Mouse (Mus musculus) CH12.LX (cell line): ENCODE data around the gene Inpp5d. TPM values are rescaled to one million over a fixed set of nuclear protein-coding genes. Genes with fewer than 3 reads are reported as not detected.

ENCODE experiments used
- DNase-seq: peaks from one replicate; pipeline ENCODE4 v3.0.0-alpha.2; 2013; ENCODE audit errors: extremely low read depth
- H3K27ac ChIP-seq: 2 replicates; pipeline ENCODE4 v1.5.1; 2012; ENCODE audit warnings: low read depth, mild to moderate bottlenecking, control low read depth, moderate library complexity; ENCODE audit not compliant: insufficient read depth
- H3K27me3 ChIP-seq: replicated peaks from 2 replicates; pipeline ENCODE3; 2012; ENCODE audit warnings: inconsistent platforms
- H3K36me3 ChIP-seq, 2 experiments: replicated peaks in 1 of 2; 2 replicates each; pipeline versions ENCODE3 to v1.6.1; 2012; ENCODE audit warnings: inconsistent platforms in 1 of 2, low read length in 1 of 2, mild to moderate bottlenecking in 1 of 2, mixed read lengths in 1 of 2, moderate library complexity in 1 of 2; ENCODE audit not compliant: control insufficient read depth in 1 of 2, insufficient read depth in 1 of 2
- H3K4me1 ChIP-seq, 2 experiments: 2 replicates each; pipeline ENCODE4 v1.6.1; 2012; ENCODE audit warnings: inconsistent platforms in 1 of 2, moderate library complexity in 1 of 2; ENCODE audit not compliant: insufficient read depth in 2 of 2, control insufficient read depth in 1 of 2
- H3K4me2 ChIP-seq: 2 replicates; pipeline ENCODE4 v1.6.1; 2012; ENCODE audit warnings: low read depth, mild to moderate bottlenecking, control low read depth; ENCODE audit not compliant: poor library complexity, insufficient read depth, severe bottlenecking
- H3K4me3 ChIP-seq, 3 experiments: fragments of 150-350 bp in 1 of 3; sonication (generic) in 1 of 3; replicated peaks in 1 of 3; 2 replicates each; pipeline versions ENCODE3 to v1.5.1; 2011 to 2012; ENCODE audit warnings: low read depth in 2 of 3, low read length in 2 of 3, mild to moderate bottlenecking in 2 of 3, moderate library complexity in 2 of 3, control low read depth in 1 of 3, improper control_type of control experiment in 1 of 3, inconsistent platforms in 1 of 3, mixed read lengths in 1 of 3; ENCODE audit not compliant: poor library complexity in 1 of 3
- H3K79me2 ChIP-seq: replicated peaks from 2 replicates; pipeline ENCODE4 v1.6.1; 2012; ENCODE audit warnings: mild to moderate bottlenecking, moderate library complexity; ENCODE audit not compliant: control insufficient read depth, poor library complexity, insufficient read depth, severe bottlenecking; ENCODE audit errors: extremely low read depth
- H3K9ac ChIP-seq: 2 replicates; pipeline ENCODE4 v1.6.1; 2012; ENCODE audit warnings: low read depth, mild to moderate bottlenecking, control low read depth, moderate library complexity; ENCODE audit not compliant: insufficient read depth
- H3K9me3 ChIP-seq: replicated peaks from 2 replicates; pipeline ENCODE3; 2012; ENCODE audit warnings: low read length, inconsistent platforms, mixed read lengths
- BHLHE40 ChIP-seq: IDR thresholded peaks from 2 replicates; pipeline ENCODE4 v1.6.1; 2011; ENCODE audit warnings: mild to moderate bottlenecking, low read depth, low read length, improper control_type of control experiment
- CHD2 ChIP-seq: IDR thresholded peaks from 2 replicates; pipeline ENCODE4 v1.6.1; 2011; ENCODE audit warnings: low read length, improper control_type of control experiment
- CTCF ChIP-seq, 2 experiments: IDR thresholded peaks in 1 of 2; conservative IDR thresholded peaks in 1 of 2; 2 replicates each; pipeline ENCODE4 v1.5.1; 2011 to 2012; ENCODE audit warnings: low read depth in 2 of 2, low read length in 2 of 2, improper control_type of control experiment in 1 of 2, inconsistent platforms in 1 of 2, mild to moderate bottlenecking in 1 of 2, moderate library complexity in 1 of 2
- EP300 ChIP-seq: IDR thresholded peaks from 2 replicates; pipeline ENCODE4 v1.6.1; 2011; ENCODE audit warnings: low read length, improper control_type of control experiment
- ETS1 ChIP-seq: conservative IDR thresholded peaks from 2 replicates; pipeline ENCODE4 v1.6.1; 2012; ENCODE audit warnings: low read depth, mild to moderate bottlenecking, inconsistent platforms, low read length, improper control_type of control experiment, moderate library complexity
- GABPA ChIP-seq: IDR thresholded peaks from 2 replicates; pipeline ENCODE4 v1.6.1; 2012; ENCODE audit warnings: low read depth, low read length, improper control_type of control experiment, inconsistent platforms; ENCODE audit not compliant: insufficient replicate concordance
- IRF4 ChIP-seq: IDR thresholded peaks from 2 replicates; pipeline ENCODE4 v1.6.1; 2014; ENCODE audit warnings: low read depth, mild to moderate bottlenecking, inconsistent platforms, low read length, improper control_type of control experiment
- JUN ChIP-seq: IDR thresholded peaks from 2 replicates; pipeline ENCODE4 v1.6.1; 2011; ENCODE audit warnings: low read depth, mild to moderate bottlenecking, low read length, improper control_type of control experiment, moderate library complexity; ENCODE audit not compliant: insufficient read depth
- JUND ChIP-seq: conservative IDR thresholded peaks from 2 replicates; pipeline ENCODE4 v1.6.1; 2011; ENCODE audit warnings: low read depth, low read length, improper control_type of control experiment
- MAX ChIP-seq: IDR thresholded peaks from 2 replicates; pipeline ENCODE4 v1.6.1; 2011; ENCODE audit warnings: low read length, improper control_type of control experiment
- MAZ ChIP-seq: IDR thresholded peaks from 2 replicates; pipeline ENCODE4 v1.6.1; 2012; ENCODE audit warnings: low read depth, mild to moderate bottlenecking, inconsistent platforms, low read length, improper control_type of control experiment, moderate library complexity
- MEF2A ChIP-seq: IDR thresholded peaks from 2 replicates; pipeline ENCODE4 v1.6.1; 2014; ENCODE audit warnings: low read depth, mild to moderate bottlenecking, inconsistent platforms, low read length, improper control_type of control experiment, borderline replicate concordance
- RAD21 ChIP-seq: IDR thresholded peaks from 2 replicates; pipeline ENCODE4 v1.6.1; 2011; ENCODE audit warnings: low read depth, mild to moderate bottlenecking, low read length, improper control_type of control experiment, moderate library complexity
- SMC3 ChIP-seq: IDR thresholded peaks from 2 replicates; pipeline ENCODE4 v1.6.1; 2011; ENCODE audit warnings: low read depth, low read length, improper control_type of control experiment
- USF2 ChIP-seq: conservative IDR thresholded peaks from 2 replicates; pipeline ENCODE4 v1.6.1; 2011; ENCODE audit warnings: low read depth, low read length, improper control_type of control experiment
- ZNF384 ChIP-seq: IDR thresholded peaks from 2 replicates; pipeline ENCODE4 v1.6.1; 2012; ENCODE audit warnings: low read depth, low read length, improper control_type of control experiment, inconsistent platforms
- dilution Hi-C: fragments of 300-500 bp; cut with MboI; formaldehyde crosslinking; loops from 2 replicates; pipeline ENCODE4 v1.14.3; 2020; ENCODE audit warnings: low sequenced_read_pairs; ENCODE audit not compliant: extremely low pct_unique_long_range_greater_than_20kb, extremely low pct_ligation_motif_present
- in situ Hi-C: fragments of 300-500 bp; cut with MboI; formaldehyde crosslinking; loops from 3 replicates; pipeline ENCODE4 v1.14.3; 2019; ENCODE audit warnings: low sequenced_read_pairs, low pct_ligation_motif_present, low pct_unique_long_range_greater_than_20kb, mixed read lengths
- polyA plus RNA-seq: library from polyadenylated mRNA; unstranded; fragments of >175 nt; gene quantifications from 2 replicates; pipeline ENCODE4 v1.2.1, GENCODE M21; 2012; ENCODE audit warnings: low read depth; ENCODE audit not compliant: insufficient read length
- total RNA-seq, 2 experiments: library from RNA; depleted of rRNA; stranded (reverse); fragments of 300-350 nt in 1 of 2; fragments of >200 nt in 1 of 2; gene quantifications; 2 replicates each; pipeline ENCODE4 v1.2.3; 2012 to 2014

The Inpp5d gene
- total and polyA plus RNA-seq, 3 experiments, result 97.1 to 109 (median 106) TPM

- Histone ChIP-seq H3K79me2 (no peaks in the 10 kb centered on the region), H3K36me3 (no peaks in the 10 kb centered on the region), H3K27ac (no peak overlapping the region), H3K9me3 (peaks cover 2% of the 10 kb centered on the region), H3K4me3 (no peak overlapping the region)
- DNase-seq, result peak; percentile 43
- in situ Hi-C loops, result no loop called here
- dilution Hi-C loops, result no loop called here
- TF ChIP-seq JUN, result peak; percentile 92
- peak; percentile 99 for TF ChIP-seq MEF2A
- peak; percentile 73 for TF ChIP-seq IRF4
- no peak for TF ChIP-seq USF2
- peak; percentile 40 for TF ChIP-seq BHLHE40
- TF ChIP-seq MAZ, result no peak
- TF ChIP-seq RAD21, result peak; percentile 24
- no peak for TF ChIP-seq CHD2
- peak; percentile 92 for TF ChIP-seq JUND
- TF ChIP-seq ZNF384, result peak; percentile 20; the same call in 1 of the 2 replicates
- no peak for TF ChIP-seq MAX
- peak; percentile 43 for TF ChIP-seq SMC3
- peak; percentile 51 for TF ChIP-seq EP300
- 0 out of 2 replicates have a peak, but pooled peaks have one; percentile 39 for TF ChIP-seq ETS1
- TF ChIP-seq GABPA, result no peak
- TF ChIP-seq CTCF (conservative IDR thresholded peaks at IDR 0.05 in 1 of 2, IDR thresholded peaks at IDR 0.05 in 1 of 2; ENCODE audit: low read depth in 2 of 2, low read length in 2 of 2), result peak in 1 of 2 experiments; percentile 58; a peak in 2 of 4 replicates
- TF ChIP-seq, all 38 proteins: peak for 11
- Histone ChIP-seq H3K9ac (0 out of 2 replicates have a peak overlapping the region, but pooled peaks have one; percentile 27), H3K4me1 (peaks cover 8 to 9% of the 10 kb centered on the region in 2 experiments; a peak in 3 of 4 replicates), H3K27me3 (no peaks in the 10 kb centered on the region), H3K4me2 (peak overlapping the region; percentile 58)
Observed at GRCm38 (mm10) chr1:87740584-87741290, 120.6 kb downstream of the Inpp5d start.

- H3K27ac ChIP-seq, result no peak overlapping the region
- TF ChIP-seq IRF4, result no peak
- H3K79me2 ChIP-seq, result no peaks in the 10 kb centered on the region
- no peaks in the 10 kb centered on the region for H3K36me3 ChIP-seq
- no peak overlapping the region for H3K4me3 ChIP-seq
- H3K9me3 ChIP-seq, result no peaks in the 10 kb centered on the region
- peaks cover 0 to 5% of the 10 kb centered on the region in 2 experiments; a peak in 1 of 4 replicates for H3K4me1 ChIP-seq
- DNase-seq, result no peak
- in situ Hi-C loops (no loop called here), dilution Hi-C loops (no loop called here)
- peaks cover 7% of the 10 kb centered on the region for H3K27me3 ChIP-seq
- no peak overlapping the region for H3K4me2 ChIP-seq
- no peak overlapping the region for H3K9ac ChIP-seq
Observed at GRCm38 (mm10) chr1:87749360-87749973, 129.4 kb downstream of the Inpp5d start.
